Mouse (Mus musculus): ENCODE results near the gene Gadd45b. TPM values are rescaled to one million over a fixed set of nuclear protein-coding genes. Genes with fewer than 3 reads are reported as not detected.
A peak's percentile ranks its signal among the peaks of the same experiment; 100 is the strongest.

The Gadd45b gene
- polyA plus RNA-seq, 1 experiment: 29.7 TPM

GRCm38 (mm10) chr10:80896581-80897485, 33.0 kb upstream of the Gadd45b start:
- no peak overlapping the region for H3K4me3 ChIP-seq (ENCODE audit: low read depth, low read length)
- peaks cover 9% of the 10 kb centered on the region for H3K4me1 ChIP-seq (ENCODE audit: control insufficient read depth, insufficient read depth, insufficient read length, low read length)
- WGBS: 76% methylated on average over 24 of the region's 24 CpGs
- H3K27ac ChIP-seq (ENCODE audit: insufficient read depth, low read depth, low read length): no peak overlapping the region
- no peak for TF ChIP-seq POLR2A (IDR thresholded peaks at IDR 0.05; ENCODE audit: low read depth, low read length)
- no peak for TF ChIP-seq CTCF (IDR thresholded peaks at IDR 0.05; ENCODE audit: extremely low read depth, insufficient read length, insufficient replicate concordance, low read depth, low read length)
- H3K36me3 ChIP-seq (ENCODE audit: control insufficient read depth, insufficient read depth, low read length): 0 out of 2 replicates have a peak, but pooled peaks cover 5% of the 10 kb centered on the region
- H3K27me3 ChIP-seq (ENCODE audit: control insufficient read depth, insufficient read depth, low read length): no peaks in the 10 kb centered on the region

DNA sequence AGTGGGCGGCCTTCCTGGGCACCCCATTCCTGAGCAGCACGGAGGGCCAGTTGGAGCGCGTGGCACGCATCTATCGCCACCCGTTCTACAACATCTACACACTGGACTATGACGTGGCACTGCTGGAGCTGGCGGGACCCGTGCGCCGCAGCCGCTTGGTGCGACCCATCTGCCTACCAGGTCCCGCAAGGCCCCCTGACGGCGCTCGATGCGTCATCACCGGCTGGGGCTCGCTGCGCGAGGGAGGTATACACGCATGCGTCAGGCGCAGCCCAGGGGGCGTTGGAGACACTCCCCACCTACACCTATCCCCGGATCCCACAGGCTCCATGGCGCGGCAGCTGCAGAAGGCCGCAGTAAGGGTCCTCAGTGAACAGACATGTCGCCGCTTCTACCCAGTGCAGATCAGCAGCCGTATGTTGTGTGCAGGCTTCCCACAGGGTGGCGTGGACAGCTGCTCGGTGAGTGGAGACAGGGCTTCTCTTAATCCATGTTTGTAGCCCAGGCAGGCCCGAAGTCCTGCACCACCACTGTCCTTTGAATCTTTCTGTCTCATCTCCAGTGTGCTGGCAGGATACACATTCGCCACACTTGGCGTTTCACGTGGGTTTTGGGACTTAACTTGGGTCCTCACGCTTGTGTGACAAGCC, 31.9 kb upstream of the Gadd45b start:
- H3K27me3 ChIP-seq (ENCODE audit: control insufficient read depth, insufficient read depth, low read length): no peaks in the 10 kb centered on the region
- 66% methylated on average over 41 of the region's 41 CpGs for WGBS
- no peak overlapping the region for H3K4me3 ChIP-seq (ENCODE audit: low read depth, low read length)
- peaks cover 9% of the 10 kb centered on the region for H3K4me1 ChIP-seq (ENCODE audit: control insufficient read depth, insufficient read depth, insufficient read length, low read length)
- H3K36me3 ChIP-seq (ENCODE audit: control insufficient read depth, insufficient read depth, low read length): 0 out of 2 replicates have a peak, but pooled peaks cover 5% of the 10 kb centered on the region
- no peak for TF ChIP-seq CTCF (IDR thresholded peaks at IDR 0.05; ENCODE audit: extremely low read depth, insufficient read length, insufficient replicate concordance, low read depth, low read length)
- no peak for TF ChIP-seq POLR2A (IDR thresholded peaks at IDR 0.05; ENCODE audit: low read depth, low read length)
- no peak overlapping the region for H3K27ac ChIP-seq (ENCODE audit: insufficient read depth, low read depth, low read length)

DNA sequence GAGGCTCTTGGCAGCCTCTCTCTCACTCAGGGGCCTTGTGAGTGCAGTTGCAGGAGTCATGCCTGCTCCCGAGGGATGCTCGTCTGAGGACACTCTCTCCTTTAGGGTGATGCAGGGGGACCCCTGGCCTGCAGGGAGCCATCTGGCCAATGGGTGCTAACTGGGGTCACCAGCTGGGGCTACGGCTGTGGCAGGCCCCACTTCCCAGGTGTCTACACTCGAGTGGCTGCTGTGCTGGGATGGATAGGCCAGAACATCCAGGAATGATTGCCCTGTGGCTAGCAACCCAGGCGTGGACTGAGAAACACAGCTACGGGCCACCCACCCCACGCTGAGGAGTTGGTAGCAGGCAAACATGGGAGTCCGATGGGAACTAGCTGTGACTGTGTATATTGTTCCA, 30.8 kb upstream of the Gadd45b start:
- 87% methylated on average over 8 of the region's 8 CpGs for whole genome bisulfite sequencing
- Histone ChIP-seq H3K27ac (ENCODE audit: insufficient read depth, low read depth, low read length) (no peak overlapping the region), H3K27me3 (ENCODE audit: control insufficient read depth, insufficient read depth, low read length) (no peaks in the 10 kb centered on the region), H3K4me1 (ENCODE audit: control insufficient read depth, insufficient read depth, insufficient read length, low read length) (peaks cover 9% of the 10 kb centered on the region), H3K36me3 (ENCODE audit: control insufficient read depth, insufficient read depth, low read length) (peaks cover 11% of the 10 kb centered on the region), H3K4me3 (ENCODE audit: low read depth, low read length) (no peak overlapping the region)
- no peak for TF ChIP-seq CTCF (IDR thresholded peaks at IDR 0.05; ENCODE audit: extremely low read depth, insufficient read length, insufficient replicate concordance, low read depth, low read length)
- TF ChIP-seq POLR2A (IDR thresholded peaks at IDR 0.05; ENCODE audit: low read depth, low read length): no peak

- no peak overlapping the region for H3K27ac ChIP-seq (ENCODE audit: insufficient read depth, low read depth, low read length)
- WGBS: 8% methylated on average over 25 of the region's 25 CpGs
- TF ChIP-seq POLR2A (IDR thresholded peaks at IDR 0.05; ENCODE audit: low read depth, low read length) (no peak), CTCF (IDR thresholded peaks at IDR 0.05; ENCODE audit: extremely low read depth, insufficient read length, insufficient replicate concordance, low read depth, low read length) (no peak)
Measured at GRCm38 (mm10) chr10:80899591-80900317, 30.1 kb upstream of the Gadd45b start.

DNA sequence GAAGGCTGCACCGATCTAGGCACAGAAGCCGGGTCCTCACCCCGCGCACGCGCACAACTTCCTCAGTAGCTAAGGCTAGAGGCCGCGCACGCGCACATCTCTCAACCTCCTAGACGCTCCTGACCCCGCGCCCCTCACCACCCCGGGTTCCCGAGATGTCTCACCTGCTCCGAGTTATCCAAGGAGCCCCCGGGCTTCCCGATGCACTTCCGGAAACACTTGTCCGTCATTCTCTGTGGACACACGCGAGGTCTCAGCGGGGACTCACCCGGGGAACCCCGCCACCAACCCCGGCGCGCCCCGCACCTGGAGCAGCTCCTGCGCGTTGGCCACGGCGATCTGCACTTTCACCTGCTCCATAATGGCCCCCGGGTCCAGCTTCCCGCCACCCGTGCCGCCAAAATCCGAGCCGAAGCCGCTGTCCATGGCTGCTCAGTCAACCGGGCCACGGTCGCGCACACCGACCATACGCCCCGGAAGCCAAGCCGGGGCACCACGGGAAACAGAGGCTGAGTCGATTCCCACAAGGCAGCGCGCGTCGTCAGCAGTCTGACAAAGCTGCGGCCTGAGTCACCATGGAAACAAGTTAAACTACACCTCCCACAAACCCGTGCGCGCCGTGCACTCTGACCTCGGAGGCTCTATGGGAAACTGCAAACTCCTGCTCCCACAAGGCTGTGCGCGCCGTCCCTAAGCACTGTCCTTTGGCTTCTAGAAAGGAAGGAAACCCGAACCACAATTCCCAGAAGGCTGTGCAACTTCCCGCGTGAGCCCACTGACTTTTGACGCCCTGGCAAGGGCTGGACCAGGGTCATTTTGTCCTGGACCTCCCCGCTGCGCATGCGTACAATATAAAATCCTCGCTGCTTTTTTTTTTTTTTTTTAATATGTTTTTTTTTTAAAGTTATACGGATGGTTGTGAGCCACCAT, 29.3 kb upstream of the Gadd45b start, which contains the start of gene Timm13:
Timm13 (minus strand) TSS at position 652 of the 930 bp plus-strand sequence.
- TF ChIP-seq POLR2A (IDR thresholded peaks at IDR 0.05; ENCODE audit: low read depth, low read length) (no peak), CTCF (IDR thresholded peaks at IDR 0.05; ENCODE audit: extremely low read depth, insufficient read length, insufficient replicate concordance, low read depth, low read length) (no peak)
- no peaks in the 10 kb centered on the region for H3K27me3 ChIP-seq (ENCODE audit: control insufficient read depth, insufficient read depth, low read length)
- H3K4me1 ChIP-seq (ENCODE audit: control insufficient read depth, insufficient read depth, insufficient read length, low read length): peaks cover 9% of the 10 kb centered on the region
- under 1% methylated on average over 72 of the region's 72 CpGs for WGBS
- H3K36me3 ChIP-seq (ENCODE audit: control insufficient read depth, insufficient read depth, low read length): peaks cover 20% of the 10 kb centered on the region
- peak within 1 kb of the TSS; percentile 62 for H3K27ac ChIP-seq (ENCODE audit: insufficient read depth, low read depth, low read length)
- H3K4me3 ChIP-seq (ENCODE audit: low read depth, low read length): peak within 1 kb of the TSS; percentile 89

More at GRCm38 (mm10) chr10:80899591-80900317, 30.1 kb upstream of the Gadd45b start:
- Histone ChIP-seq H3K4me3 (ENCODE audit: low read depth, low read length) (peak overlapping the region; percentile 89), H3K36me3 (ENCODE audit: control insufficient read depth, insufficient read depth, low read length) (peaks cover 18% of the 10 kb centered on the region), H3K4me1 (ENCODE audit: control insufficient read depth, insufficient read depth, insufficient read length, low read length) (peaks cover 9% of the 10 kb centered on the region), H3K27me3 (ENCODE audit: control insufficient read depth, insufficient read depth, low read length) (no peaks in the 10 kb centered on the region)

Data from small intestine, adult 2 months (tissue).